Mouse (Mus musculus) E14TG2a.4 (cell line): Measurements from ENCODE around the gene Prrc2b.

Experiments
- CTCF ChIP-seq: conservative IDR thresholded peaks from 2 replicates; pipeline ENCODE4 v1.5.1; 2014; ENCODE audit warnings: low read length
- NANOG ChIP-seq: IDR thresholded peaks from 2 replicates; pipeline ENCODE4 v1.6.1; 2014; ENCODE audit warnings: borderline replicate concordance, low read length, mixed read lengths
- POU5F1 ChIP-seq: IDR thresholded peaks from 2 replicates; pipeline ENCODE4 v1.6.1; 2014; ENCODE audit warnings: low read length, borderline replicate concordance

GRCm38 (mm10) chr2:32153041-32153790 is 2.3 kb downstream of the Prrc2b start:
- TF ChIP-seq CTCF = no peak
- TF ChIP-seq NANOG = no peak
- TF ChIP-seq POU5F1 = no peak
